28 mouse cellular contexts compared by ENCODE assay signal in the genomic region with DNA sequence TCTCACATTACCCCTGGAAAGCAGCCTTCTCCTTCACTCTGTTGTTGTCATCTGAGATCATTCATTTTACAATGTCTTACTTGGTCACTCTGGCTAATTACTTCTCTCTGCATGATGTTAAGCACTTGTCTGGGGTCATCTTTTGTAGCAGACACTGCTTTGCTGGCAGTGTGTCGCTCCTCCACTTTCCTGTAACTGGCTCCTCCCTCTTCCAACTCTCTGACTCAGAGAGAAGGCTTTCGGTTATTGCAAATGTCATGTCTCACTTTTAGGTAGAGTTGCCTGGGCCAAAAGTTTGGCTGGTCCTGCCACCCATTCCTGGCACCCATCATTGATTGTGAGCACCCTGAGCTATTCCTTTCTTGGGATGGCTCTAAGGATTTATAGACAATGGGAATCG. TPM values are rescaled to one million over a fixed set of nuclear protein-coding genes. Genes with fewer than 3 reads are reported as not detected.
DNase-seq lines count a peak whose midpoint lies in the region; ATAC-seq lines count a peak whose summit lies in the region.
"Had no signal": no experiment of that assay in that cellular context is flagged by ENCODE, and none has a peak within 500 bp of the region (broad histone marks: within the 10 kb centered on the region; RNA-seq: fewer than 3 reads in every experiment).

No protein-coding gene starts in this region.

- H3K36me3 ChIP-seq in heart, embryonic 10.5 days: no peaks in the 10 kb centered on the region
- no peaks in the 10 kb centered on the region for H3K36me3 ChIP-seq in neural tube, embryonic 11.5 days (ENCODE audit: control insufficient read depth, insufficient read depth, low read length)
- H3K36me3 ChIP-seq: forebrain, embryonic 15.5 days; heart, embryonic 15.5 days; intestine, embryonic 15.5 days; limb, embryonic 13.5 days; liver, embryonic 13.5 days; midbrain, embryonic 15.5 days had no signal

- intact Hi-C loops in heart, postnatal 14 days (cut with DNase I): no loop called here

- H3K4me1 ChIP-seq in heart, embryonic 10.5 days: no peaks in the 10 kb centered on the region
- H3K4me1 ChIP-seq in neural tube, embryonic 11.5 days (ENCODE audit: control insufficient read depth, insufficient read depth, low read length): peaks cover 20% of the 10 kb centered on the region
- H3K4me1 ChIP-seq: forebrain, embryonic 15.5 days; heart, embryonic 15.5 days; intestine, embryonic 15.5 days; liver, embryonic 13.5 days had no signal

- peak; percentile 16 for DNase-seq in adrenal gland, postnatal 10 days
- no peak for DNase-seq in adrenal gland, postnatal 4 days (ENCODE audit: low spot score in 2 of 2)
- DNase-seq in heart, embryonic 10.5 days (ENCODE audit: low spot score): peak; percentile 31
- DNase-seq in heart, postnatal 14 days: no peak
- no peak for DNase-seq in neural tube, embryonic 11.5 days (ENCODE audit: low spot score)
- no peak for DNase-seq in neural tube, embryonic 10.5 days (ENCODE audit: extremely low spot score, low spot score)
- DNase-seq in gastrocnemius, adult 8-10 months (ENCODE audit: low spot score in 2 of 2): no peak
- DNase-seq: adrenal gland, adult 8-10 months; cerebellum, adult 11 months; cerebellum, adult 9-11 months; gastrocnemius, postnatal 14 days; heart, adult 2 months; heart, postnatal 4 days; kidney, adult 9 months; layer of hippocampus, adult 9-11 months; liver, embryonic 13.5 days; lung, embryonic 14.5 days; lung, postnatal 36 days; right cerebral cortex, postnatal 14 days; thymus, adult 2 months; thymus, postnatal 4 days had no signal

- no peak overlapping the region for H3K27ac ChIP-seq in heart, embryonic 10.5 days
- 0 out of 2 replicates have a peak overlapping the region, but pooled peaks have one; percentile 10 for H3K27ac ChIP-seq in neural tube, embryonic 11.5 days (ENCODE audit: low read depth, low read length)
- H3K27ac ChIP-seq: forebrain, embryonic 15.5 days; heart, adult 2 months; heart, embryonic 15.5 days; intestine, embryonic 15.5 days; limb, embryonic 13.5 days; liver, embryonic 13.5 days; midbrain, embryonic 15.5 days; stomach, postnatal 0 days had no signal

- no peak for ATAC-seq in neural tube, embryonic 11.5 days (ENCODE audit: insufficient read depth, low FRiP score, low TSS enrichment)
- ATAC-seq: CD4-positive, CD25-positive, alpha-beta regulatory T cell, adult 4 months; forebrain, embryonic 15.5 days; intestine, embryonic 15.5 days had no signal

- H3K4me2 ChIP-seq in neural tube, embryonic 11.5 days (ENCODE audit: low read depth): no peak overlapping the region
- H3K4me2 ChIP-seq: forebrain, embryonic 15.5 days; heart, embryonic 15.5 days; intestine, embryonic 15.5 days; limb, embryonic 13.5 days; liver, embryonic 13.5 days; lung, embryonic 14.5 days; midbrain, embryonic 15.5 days had no signal

- 65% methylated on average over 3 of the region's 3 CpGs for WGBS in heart, embryonic 10.5 days
- 48% methylated on average over 3 of the region's 3 CpGs for WGBS in neural tube, embryonic 11.5 days

- H3K27me3 ChIP-seq in heart, embryonic 10.5 days (ENCODE audit: insufficient read depth, poor library complexity, severe bottlenecking): no peaks in the 10 kb centered on the region
- no peaks in the 10 kb centered on the region for H3K27me3 ChIP-seq in neural tube, embryonic 11.5 days (ENCODE audit: control insufficient read depth, insufficient read depth, low read length)
- H3K27me3 ChIP-seq: forebrain, embryonic 15.5 days; heart, embryonic 15.5 days; intestine, embryonic 15.5 days; limb, embryonic 13.5 days; liver, embryonic 13.5 days; midbrain, embryonic 15.5 days had no signal

- no peak overlapping the region for H3K9ac ChIP-seq in neural tube, embryonic 11.5 days (ENCODE audit: low read length)
- H3K9ac ChIP-seq: forebrain, embryonic 15.5 days; heart, embryonic 15.5 days; intestine, embryonic 15.5 days; limb, embryonic 13.5 days; liver, embryonic 13.5 days; lung, embryonic 14.5 days; midbrain, embryonic 15.5 days had no signal

- no peak overlapping the region for H3K4me3 ChIP-seq in heart, embryonic 10.5 days
- no peak overlapping the region for H3K4me3 ChIP-seq in neural tube, embryonic 11.5 days (ENCODE audit: low read depth, low read length)
- H3K4me3 ChIP-seq: forebrain, embryonic 15.5 days; heart, adult 2 months; heart, embryonic 15.5 days; intestine, embryonic 15.5 days; limb, embryonic 13.5 days; liver, embryonic 13.5 days; midbrain, embryonic 15.5 days had no signal

- no peaks in the 10 kb centered on the region for H3K9me3 ChIP-seq in heart, embryonic 10.5 days
- no peaks in the 10 kb centered on the region for H3K9me3 ChIP-seq in neural tube, embryonic 11.5 days (ENCODE audit: control insufficient read depth, low read length)
- H3K9me3 ChIP-seq: forebrain, embryonic 15.5 days; heart, embryonic 15.5 days; intestine, embryonic 15.5 days; limb, embryonic 13.5 days; liver, embryonic 13.5 days; midbrain, embryonic 15.5 days had no signal

RNA-seq across cellular contexts. Expression of gene Eif4e, which starts 11.2 kb away (rescaled TPM):
- total RNA-seq in adrenal gland, postnatal 10 days (2021): 100 to 1,000 TPM; 152 to 172 TPM
- total RNA-seq in adrenal gland, postnatal 4 days (2021): 100 to 1,000 TPM; 176 to 182 TPM
- 368 and 419 TPM in 2 replicates for polyA plus RNA-seq in heart, embryonic 10.5 days (2016; fragmentation: Nextera tagmentation; extraction: Ambion mirVana)
- 100 to 1,000 TPM; 122 to 134 TPM for total RNA-seq in heart, postnatal 14 days (2021)
- 458 and 468 TPM in 2 replicates for polyA plus RNA-seq in neural tube, embryonic 11.5 days (2014; fragmentation: Nextera tagmentation; extraction: Ambion mirVana)
- 100 to 1,000 TPM; 109 to 133 (median 125) TPM for total RNA-seq in gastrocnemius, adult 8-10 months (2022)

RNA-seq across cellular contexts. Expression of gene Metap1, which starts 25.4 kb away (rescaled TPM):
- total RNA-seq in adrenal gland, postnatal 10 days (2021): 10 to 100 TPM; 47.0 to 50.4 TPM
- total RNA-seq in adrenal gland, postnatal 4 days (2021): 10 to 100 TPM; 55.8 to 59.4 TPM
- polyA plus RNA-seq in heart, embryonic 10.5 days (2016; fragmentation: Nextera tagmentation; extraction: Ambion mirVana): 47.1 and 48.8 TPM in 2 replicates
- total RNA-seq in heart, postnatal 14 days (2021): 10 to 100 TPM; 39.6 to 42.6 TPM
- polyA plus RNA-seq in neural tube, embryonic 11.5 days (2014; fragmentation: Nextera tagmentation; extraction: Ambion mirVana): 69.0 and 69.6 TPM in 2 replicates
- 10 to 100 TPM; 51.4 to 54.0 (median 53.7) TPM for total RNA-seq in gastrocnemius, adult 8-10 months (2022)

Comparison
In these comparisons a context has a peak if more than half of its experiments do, and no peak if none do; other contexts are left out.
1. DNase-seq: peak in adrenal gland, postnatal 10 days (single experiment) and heart, embryonic 10.5 days (single experiment); none in adrenal gland, postnatal 4 days (0 of 2), heart, postnatal 14 days (0 of 2), neural tube, embryonic 11.5 days (single experiment), neural tube, embryonic 10.5 days (single experiment) and gastrocnemius, adult 8-10 months (0 of 2).